18 mouse cellular contexts compared by ENCODE assay signal in genomic region chr2:14165066-14165465, GRCm38 (mm10). TPM values are rescaled to one million over a fixed set of nuclear protein-coding genes. Genes with fewer than 3 reads are reported as not detected.
DNase-seq lines count a peak whose midpoint lies in the region; ATAC-seq lines count a peak whose summit lies in the region.
"Had no signal": no experiment of that assay in that cellular context is flagged by ENCODE, and none has a peak within 500 bp of the region (broad histone marks: within the 10 kb centered on the region; RNA-seq: fewer than 3 reads in every experiment).

No protein-coding gene starts in this region.

- H3K4me2 ChIP-seq in kidney, embryonic 15.5 days: no peak overlapping the region
- no peak overlapping the region for H3K4me2 ChIP-seq in kidney, embryonic 16.5 days (replicated peaks; ENCODE audit: low read depth, low read length)
- H3K4me2 ChIP-seq: midbrain, embryonic 15.5 days had no signal

- no peak overlapping the region for H3K4me3 ChIP-seq in kidney, embryonic 15.5 days (replicated peaks)
- H3K4me3 ChIP-seq in kidney, embryonic 16.5 days (ENCODE audit: low read length): no peak overlapping the region
- H3K4me3 ChIP-seq in brown adipose tissue, adult 24 weeks (ENCODE audit: insufficient read depth, low read depth, low read length): no peak overlapping the region
- H3K4me3 ChIP-seq: embryonic facial prominence, embryonic 10.5 days; erythroblast, embryonic 14.5 days; midbrain, embryonic 15.5 days had no signal

- H3K9ac ChIP-seq in kidney, embryonic 15.5 days: no peak overlapping the region
- H3K9ac ChIP-seq in kidney, embryonic 16.5 days (replicated peaks; ENCODE audit: low read length): no peak overlapping the region
- H3K9ac ChIP-seq: midbrain, embryonic 15.5 days had no signal

- H3K4me1 ChIP-seq in kidney, embryonic 15.5 days: no peaks in the 10 kb centered on the region
- no peaks in the 10 kb centered on the region for H3K4me1 ChIP-seq in kidney, embryonic 16.5 days (ENCODE audit: insufficient read depth, low read length)
- peaks cover 16% of the 10 kb centered on the region; the same call in 1 of the 2 replicates for H3K4me1 ChIP-seq in brown adipose tissue, adult 24 weeks (ENCODE audit: control insufficient read depth, insufficient read depth, insufficient read length, low read length)
- H3K4me1 ChIP-seq: embryonic facial prominence, embryonic 10.5 days; midbrain, embryonic 15.5 days had no signal

- no peaks in the 10 kb centered on the region for H3K36me3 ChIP-seq in kidney, embryonic 15.5 days
- H3K36me3 ChIP-seq in kidney, embryonic 16.5 days (ENCODE audit: insufficient read depth, low read length): no peaks in the 10 kb centered on the region
- H3K36me3 ChIP-seq: embryonic facial prominence, embryonic 10.5 days; midbrain, embryonic 15.5 days had no signal

- H3K27me3 ChIP-seq in kidney, embryonic 15.5 days: no peaks in the 10 kb centered on the region
- no peaks in the 10 kb centered on the region for H3K27me3 ChIP-seq in kidney, embryonic 16.5 days (ENCODE audit: insufficient read depth, low read length)
- H3K27me3 ChIP-seq: midbrain, embryonic 15.5 days had no signal

- H3K27ac ChIP-seq in kidney, embryonic 15.5 days: peak overlapping the region; percentile 45; the same call in 1 of the 2 replicates
- H3K27ac ChIP-seq in kidney, embryonic 16.5 days (ENCODE audit: low read length): no peak overlapping the region
- peak overlapping the region; percentile 38; the same call in 1 of the 2 replicates for H3K27ac ChIP-seq in brown adipose tissue, adult 24 weeks (replicated peaks; ENCODE audit: low read depth, low read length)
- H3K27ac ChIP-seq: embryonic facial prominence, embryonic 10.5 days; midbrain, embryonic 15.5 days had no signal

- no peaks in the 10 kb centered on the region for H3K9me3 ChIP-seq in kidney, embryonic 15.5 days (replicated peaks)
- H3K9me3 ChIP-seq in kidney, embryonic 16.5 days (ENCODE audit: low read length): no peaks in the 10 kb centered on the region
- H3K9me3 ChIP-seq: embryonic facial prominence, embryonic 10.5 days; midbrain, embryonic 15.5 days had no signal

- 76% methylated on average over 2 of the region's 2 CpGs for WGBS in kidney, embryonic 15.5 days
- 73% methylated on average over 2 of the region's 2 CpGs for WGBS in kidney, embryonic 16.5 days

- peak; percentile 21; the same call in 1 of the 2 replicates for ATAC-seq in cerebellum, adult (ENCODE audit: insufficient number of reproducible peaks, low FRiP score, low TSS enrichment)
- no peak for ATAC-seq in kidney, embryonic 15.5 days (replicated peaks; ENCODE audit: low FRiP score)
- no peak for ATAC-seq in kidney, embryonic 16.5 days (ENCODE audit: low FRiP score, low TSS enrichment)
- ATAC-seq in megakaryocyte progenitor cell, adult 5-6 weeks (replicated peaks; ENCODE audit: poor library complexity): peak; percentile 59

- DNase-seq in cerebellum, postnatal 4 days (ENCODE audit: low spot score in 2 of 2): no peak
- no peak for DNase-seq in urinary bladder, postnatal 4 days (ENCODE audit: low spot score in 2 of 2)
- no peak for DNase-seq in spleen, postnatal 14 days (ENCODE audit: low spot score in 2 of 2)
- DNase-seq: adrenal gland, postnatal 14 days; cerebellum, postnatal 14 days; layer of hippocampus, postnatal 36 days; right cerebral cortex, postnatal 14 days had no signal

RNA-seq across cellular contexts. Expression of gene Tmem236, which starts 9.3 kb away (rescaled TPM):
- polyA plus RNA-seq in kidney, embryonic 15.5 days (2015; fragmentation: Nextera tagmentation; extraction: Ambion mirVana): 0.18 and 0.48 TPM in 2 replicates
- polyA plus RNA-seq in kidney, embryonic 16.5 days (2015; fragmentation: Nextera tagmentation; extraction: Ambion mirVana): 0.42 and 0.62 TPM in 2 replicates
- not detected in 2 replicates for polyA plus RNA-seq in brown adipose tissue, adult 24 weeks (2012; ENCODE audit: insufficient read depth, insufficient read length, missing spikeins)
- total RNA-seq in megakaryocyte progenitor cell, adult 5-6 weeks (2015): not detected in 2 replicates
- 0.10 and 0.12 TPM in 2 replicates for total RNA-seq in megakaryocyte progenitor cell, adult 5-6 weeks (2017)
- total RNA-seq: adrenal gland, postnatal 14 days had no signal
- polyA plus RNA-seq: embryonic facial prominence, embryonic 10.5 days; erythroblast, embryonic 14.5 days; heart, embryonic 14.5 days; limb, embryonic 11.5 days; neural tube, embryonic 11.5 days had no signal

Comparison
In these comparisons a context has a peak if more than half of its experiments do, and no peak if none do; other contexts are left out.
1. ATAC-seq: peak in cerebellum, adult (single experiment) and megakaryocyte progenitor cell, adult 5-6 weeks (single experiment); none in kidney, embryonic 15.5 days (single experiment) and kidney, embryonic 16.5 days (single experiment).